Mouse (Mus musculus): ENCODE results near the gene Ino80e. TPM values are rescaled to one million over a fixed set of nuclear protein-coding genes. Genes with fewer than 3 reads are reported as not detected.
A peak's percentile ranks its signal among the peaks of the same experiment; 100 is the strongest.

The Ino80e gene
- polyA plus RNA-seq, 1 experiment from 2014 or later, result 118 TPM

DNA sequence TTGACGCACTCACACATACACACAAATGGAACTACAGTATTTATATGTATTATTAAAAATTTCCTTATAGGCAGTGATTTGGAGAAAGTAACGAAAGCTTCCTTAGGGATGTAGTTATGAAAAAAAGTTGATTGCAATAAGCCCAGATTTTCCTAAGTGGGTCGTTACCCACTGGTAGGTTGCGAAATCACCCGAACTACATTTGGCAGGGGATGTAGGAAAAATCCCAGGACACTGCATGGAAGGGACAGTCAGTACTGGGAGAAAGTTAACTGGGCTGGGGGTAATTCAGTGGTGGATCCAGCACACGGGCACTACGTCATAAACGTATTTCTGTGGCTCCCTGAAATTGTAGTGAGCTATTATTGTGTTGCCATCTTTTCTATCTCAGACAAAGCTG is 45.7 kb downstream of the Ino80e start:
- Histone ChIP-seq H3K4me3 (ENCODE audit: low read depth, low read length) (no peak overlapping the region), H3K9me3 (ENCODE audit: control insufficient read depth, low read length) (no peaks in the 10 kb centered on the region), H3K27ac (replicated peaks; ENCODE audit: low read depth, low read length) (no peak overlapping the region), H3K9ac (ENCODE audit: low read length) (no peak overlapping the region), H3K4me1 (ENCODE audit: control insufficient read depth, insufficient read depth, low read length) (no peaks in the 10 kb centered on the region), H3K4me2 (ENCODE audit: low read depth, severe bottlenecking) (no peak overlapping the region), H3K36me3 (ENCODE audit: control insufficient read depth, insufficient read depth, low read length) (no peaks in the 10 kb centered on the region), H3K27me3 (ENCODE audit: control insufficient read depth, insufficient read depth, low read length) (no peaks in the 10 kb centered on the region)
- no peak for ATAC-seq (ENCODE audit: insufficient number of reproducible peaks, low FRiP score, low TSS enrichment, low read depth)
- DNase-seq (ENCODE audit: low spot score), result no peak
- WGBS, result 88% methylated on average over 8 of the region's 8 CpGs

- H3K9me3 ChIP-seq (ENCODE audit: control insufficient read depth, low read length), result no peaks in the 10 kb centered on the region
- no peak overlapping the region for H3K4me3 ChIP-seq (ENCODE audit: low read depth, low read length)
- 75% methylated on average over 8 of the region's 8 CpGs for WGBS
- no peaks in the 10 kb centered on the region for H3K27me3 ChIP-seq (ENCODE audit: control insufficient read depth, insufficient read depth, low read length)
- H3K4me1 ChIP-seq (ENCODE audit: control insufficient read depth, insufficient read depth, low read length), result no peaks in the 10 kb centered on the region
- H3K4me2 ChIP-seq (ENCODE audit: low read depth, severe bottlenecking), result no peak overlapping the region
- DNase-seq (ENCODE audit: low spot score) (no peak), ATAC-seq (ENCODE audit: insufficient number of reproducible peaks, low FRiP score, low TSS enrichment, low read depth) (no peak)
- no peaks in the 10 kb centered on the region for H3K36me3 ChIP-seq (ENCODE audit: control insufficient read depth, insufficient read depth, low read length)
- H3K27ac ChIP-seq (replicated peaks; ENCODE audit: low read depth, low read length), result no peak overlapping the region
- no peak overlapping the region for H3K9ac ChIP-seq (ENCODE audit: low read length)
Observed at GRCm38 (mm10) chr7:126815726-126816222, 46.4 kb downstream of the Ino80e start.

GRCm38 (mm10) chr7:126809723-126810369 is 52.3 kb downstream of the Ino80e start:
- H3K36me3 ChIP-seq (ENCODE audit: control insufficient read depth, insufficient read depth, low read length), result no peaks in the 10 kb centered on the region
- H3K4me3 ChIP-seq (ENCODE audit: low read depth, low read length), result no peak overlapping the region; the same call in 1 of the 2 replicates
- H3K9ac ChIP-seq (ENCODE audit: low read length), result no peak overlapping the region
- WGBS, result 51% methylated on average over 5 of the region's 5 CpGs
- peaks cover 7% of the 10 kb centered on the region for H3K4me1 ChIP-seq (ENCODE audit: control insufficient read depth, insufficient read depth, low read length)
- DNase-seq (ENCODE audit: low spot score) (no peak), ATAC-seq (ENCODE audit: insufficient number of reproducible peaks, low FRiP score, low TSS enrichment, low read depth) (no peak)
- H3K4me2 ChIP-seq (ENCODE audit: low read depth, severe bottlenecking), result peak overlapping the region; percentile 87; the same call in 1 of the 2 replicates
- no peak overlapping the region for H3K27ac ChIP-seq (replicated peaks; ENCODE audit: low read depth, low read length)
- H3K9me3 ChIP-seq (ENCODE audit: control insufficient read depth, low read length), result no peaks in the 10 kb centered on the region
- H3K27me3 ChIP-seq (ENCODE audit: control insufficient read depth, insufficient read depth, low read length), result no peaks in the 10 kb centered on the region

GRCm38 (mm10) chr7:126808703-126809455 is 53.3 kb downstream of the Ino80e start:
- Histone ChIP-seq H3K27ac (replicated peaks; ENCODE audit: low read depth, low read length) (peak overlapping the region; percentile 59; the same call in 1 of the 2 replicates), H3K4me3 (ENCODE audit: low read depth, low read length) (peak overlapping the region; percentile 72)
- peak; percentile 91 for ATAC-seq (ENCODE audit: insufficient number of reproducible peaks, low FRiP score, low TSS enrichment, low read depth)

DNA sequence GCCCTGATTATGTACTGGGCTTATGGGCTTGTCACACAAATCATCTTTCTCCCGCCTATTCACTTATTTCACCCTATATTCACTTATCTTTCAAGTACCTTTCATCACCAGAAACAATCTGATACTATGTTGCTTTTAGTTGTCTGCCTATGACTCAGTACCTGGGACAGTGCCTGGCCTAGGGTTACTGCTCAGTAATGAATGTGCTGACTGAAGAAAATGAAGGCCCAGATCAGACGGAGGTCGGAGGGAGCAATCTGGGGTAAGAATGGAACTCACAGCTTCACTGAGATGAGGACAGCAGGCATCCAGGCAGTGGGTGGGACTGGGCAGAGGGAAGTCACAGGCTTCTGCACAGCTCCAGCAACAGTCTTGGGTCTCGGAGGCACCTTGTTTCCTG is 54.8 kb downstream of the Ino80e start:
- Histone ChIP-seq H3K4me3 (ENCODE audit: low read depth, low read length) (no peak overlapping the region; the same call in 1 of the 2 replicates), H3K27ac (replicated peaks; ENCODE audit: low read depth, low read length) (no peak overlapping the region)
- 76% methylated on average over 4 of the region's 4 CpGs for WGBS

More at GRCm38 (mm10) chr7:126808703-126809455, 53.3 kb downstream of the Ino80e start:
- DNase-seq (ENCODE audit: low spot score), result peak; percentile 90
- Histone ChIP-seq H3K36me3 (ENCODE audit: control insufficient read depth, insufficient read depth, low read length) (no peaks in the 10 kb centered on the region), H3K4me2 (ENCODE audit: low read depth, severe bottlenecking) (peak overlapping the region; percentile 87), H3K4me1 (ENCODE audit: control insufficient read depth, insufficient read depth, low read length) (peaks cover 7% of the 10 kb centered on the region), H3K9me3 (ENCODE audit: control insufficient read depth, low read length) (no peaks in the 10 kb centered on the region), H3K9ac (ENCODE audit: low read length) (peak overlapping the region; percentile 83), H3K27me3 (ENCODE audit: control insufficient read depth, insufficient read depth, low read length) (no peaks in the 10 kb centered on the region)
- under 1% methylated on average over 43 of the region's 43 CpGs for WGBS

DNA sequence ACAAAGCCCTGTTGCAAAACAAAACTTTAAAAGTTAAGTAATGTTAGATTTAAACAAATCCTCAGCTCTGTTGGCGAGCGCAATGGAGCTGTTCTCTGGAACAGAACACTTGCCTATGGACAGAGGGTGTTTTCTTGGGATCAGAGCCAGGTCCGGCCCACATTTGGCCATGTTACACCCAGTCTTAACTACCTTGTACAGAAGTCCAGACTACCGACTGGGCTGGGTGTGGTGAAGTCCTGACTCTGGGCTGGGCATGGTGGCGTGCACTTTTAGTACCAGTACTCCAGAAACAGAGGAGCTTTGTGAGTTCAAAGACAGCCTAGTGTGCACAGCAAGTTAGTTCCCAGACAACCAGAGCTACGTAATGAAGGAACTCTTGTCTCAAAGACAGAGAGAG is 55.2 kb downstream of the Ino80e start:
- peaks cover 7% of the 10 kb centered on the region for H3K4me1 ChIP-seq (ENCODE audit: control insufficient read depth, insufficient read depth, low read length)
- H3K27me3 ChIP-seq (ENCODE audit: control insufficient read depth, insufficient read depth, low read length), result no peaks in the 10 kb centered on the region
- ATAC-seq (ENCODE audit: insufficient number of reproducible peaks, low FRiP score, low TSS enrichment, low read depth), result no peak
- DNase-seq (ENCODE audit: low spot score), result no peak
- no peak overlapping the region for H3K4me2 ChIP-seq (ENCODE audit: low read depth, severe bottlenecking)
- no peak overlapping the region for H3K27ac ChIP-seq (replicated peaks; ENCODE audit: low read depth, low read length)
- no peak overlapping the region for H3K9ac ChIP-seq (ENCODE audit: low read length)
- H3K36me3 ChIP-seq (ENCODE audit: control insufficient read depth, insufficient read depth, low read length), result no peaks in the 10 kb centered on the region; the same call in 1 of the 2 replicates
- 93% methylated on average over 6 of the region's 6 CpGs for WGBS
- H3K4me3 ChIP-seq (ENCODE audit: low read depth, low read length), result no peak overlapping the region
- H3K9me3 ChIP-seq (ENCODE audit: control insufficient read depth, low read length), result no peaks in the 10 kb centered on the region

More for the DNA sequence above, 54.8 kb downstream of the Ino80e start:
- Histone ChIP-seq H3K9me3 (ENCODE audit: control insufficient read depth, low read length) (no peaks in the 10 kb centered on the region), H3K4me1 (ENCODE audit: control insufficient read depth, insufficient read depth, low read length) (peaks cover 7% of the 10 kb centered on the region), H3K36me3 (ENCODE audit: control insufficient read depth, insufficient read depth, low read length) (no peaks in the 10 kb centered on the region; the same call in 1 of the 2 replicates), H3K4me2 (ENCODE audit: low read depth, severe bottlenecking) (peak overlapping the region; percentile 87), H3K9ac (ENCODE audit: low read length) (peak overlapping the region; percentile 83; the same call in 1 of the 2 replicates), H3K27me3 (ENCODE audit: control insufficient read depth, insufficient read depth, low read length) (no peaks in the 10 kb centered on the region)
- ATAC-seq (ENCODE audit: insufficient number of reproducible peaks, low FRiP score, low TSS enrichment, low read depth) (no peak), DNase-seq (ENCODE audit: low spot score) (no peak)

DNA sequence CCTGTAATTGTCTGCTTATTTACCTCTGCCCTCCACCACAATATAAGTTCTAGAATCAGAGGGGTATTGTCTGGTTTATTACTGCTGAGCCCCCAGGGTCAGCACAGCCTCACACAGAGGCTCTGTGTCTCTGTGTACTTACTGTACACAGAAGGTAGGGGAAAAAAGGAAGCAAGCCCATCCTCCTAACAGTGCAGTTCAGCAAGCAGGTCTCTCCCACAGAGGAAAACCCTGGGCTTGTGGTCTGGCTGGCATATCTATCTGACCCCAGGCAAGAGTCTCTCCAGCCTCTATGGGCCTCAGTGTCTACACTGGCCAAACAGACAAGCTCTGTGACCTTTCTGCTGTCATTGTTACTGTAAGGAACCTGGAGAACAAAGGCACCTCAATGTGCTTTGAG is 58.4 kb downstream of the Ino80e start:
- Histone ChIP-seq H3K27me3 (ENCODE audit: control insufficient read depth, insufficient read depth, low read length) (no peaks in the 10 kb centered on the region), H3K9me3 (ENCODE audit: control insufficient read depth, low read length) (no peaks in the 10 kb centered on the region), H3K9ac (ENCODE audit: low read length) (no peak overlapping the region), H3K27ac (replicated peaks; ENCODE audit: low read depth, low read length) (no peak overlapping the region), H3K4me1 (ENCODE audit: control insufficient read depth, insufficient read depth, low read length) (peaks cover 15% of the 10 kb centered on the region), H3K4me2 (ENCODE audit: low read depth, severe bottlenecking) (no peak overlapping the region), H3K4me3 (ENCODE audit: low read depth, low read length) (no peak overlapping the region), H3K36me3 (ENCODE audit: control insufficient read depth, insufficient read depth, low read length) (peaks cover 2% of the 10 kb centered on the region; the same call in 1 of the 2 replicates)
- ATAC-seq (ENCODE audit: insufficient number of reproducible peaks, low FRiP score, low TSS enrichment, low read depth) (no peak), DNase-seq (ENCODE audit: low spot score) (no peak)

- Histone ChIP-seq H3K27me3 (ENCODE audit: control insufficient read depth, insufficient read depth, low read length) (no peaks in the 10 kb centered on the region), H3K9me3 (ENCODE audit: control insufficient read depth, low read length) (no peaks in the 10 kb centered on the region), H3K9ac (ENCODE audit: low read length) (no peak overlapping the region), H3K4me3 (ENCODE audit: low read depth, low read length) (no peak overlapping the region), H3K4me1 (ENCODE audit: control insufficient read depth, insufficient read depth, low read length) (peaks cover 13% of the 10 kb centered on the region), H3K4me2 (ENCODE audit: low read depth, severe bottlenecking) (no peak overlapping the region), H3K36me3 (ENCODE audit: control insufficient read depth, insufficient read depth, low read length) (peaks cover 2% of the 10 kb centered on the region; the same call in 1 of the 2 replicates), H3K27ac (replicated peaks; ENCODE audit: low read depth, low read length) (no peak overlapping the region)
- no peak for DNase-seq (ENCODE audit: low spot score)
- no peak for ATAC-seq (ENCODE audit: insufficient number of reproducible peaks, low FRiP score, low TSS enrichment, low read depth)
- 90% methylated on average over 6 of the region's 6 CpGs for WGBS
Observed at GRCm38 (mm10) chr7:126803181-126803580, 59.0 kb downstream of the Ino80e start.
